Mouse (Mus musculus) CD4-positive helper T cell, adult 2 months (primary cell): ENCODE measurements around the gene Mllt11.

Experiments
- DNase-seq: peaks from one replicate; pipeline ENCODE4 v3.0.0-alpha.2; 2012; ENCODE audit warnings: low read depth, missing footprints, low spot score

Gene Mllt11

DNA sequence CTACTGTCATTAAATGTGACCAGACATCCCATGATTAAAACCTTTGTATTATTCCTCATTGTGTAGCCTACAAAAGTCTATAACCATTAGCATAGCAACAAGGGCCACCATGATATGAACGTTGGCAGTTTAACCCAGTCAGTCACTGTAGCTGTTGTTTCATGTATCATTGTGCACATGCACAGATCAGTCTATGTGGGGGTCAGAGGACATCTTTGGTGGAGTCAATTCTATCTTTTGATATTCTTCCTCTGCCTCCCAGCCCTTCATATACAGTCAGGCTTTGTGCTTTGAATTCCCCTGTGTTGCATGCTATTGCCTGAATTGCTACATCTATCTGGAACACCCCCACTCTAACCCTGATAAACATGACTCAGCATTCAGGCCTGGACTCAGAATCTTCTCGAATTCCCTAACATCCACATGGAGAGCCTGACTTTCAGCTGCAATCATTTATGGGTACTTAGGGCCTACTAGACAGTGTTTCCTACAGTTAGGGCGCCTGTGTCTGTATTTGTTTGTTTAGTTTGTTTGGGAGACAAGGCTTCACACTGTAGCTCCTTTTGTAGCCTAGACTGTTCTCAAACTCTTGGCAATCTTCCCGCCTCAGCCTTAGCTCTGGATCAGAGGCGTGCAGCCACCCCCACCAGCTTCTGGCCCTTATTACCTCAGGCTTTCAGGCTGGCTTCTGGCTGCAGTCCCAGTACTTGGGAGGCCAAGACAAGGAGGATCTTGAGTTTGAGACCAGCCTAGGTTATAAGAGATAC, 14.7 kb upstream of the Mllt11 start:
- no peak for DNase-seq

DNA sequence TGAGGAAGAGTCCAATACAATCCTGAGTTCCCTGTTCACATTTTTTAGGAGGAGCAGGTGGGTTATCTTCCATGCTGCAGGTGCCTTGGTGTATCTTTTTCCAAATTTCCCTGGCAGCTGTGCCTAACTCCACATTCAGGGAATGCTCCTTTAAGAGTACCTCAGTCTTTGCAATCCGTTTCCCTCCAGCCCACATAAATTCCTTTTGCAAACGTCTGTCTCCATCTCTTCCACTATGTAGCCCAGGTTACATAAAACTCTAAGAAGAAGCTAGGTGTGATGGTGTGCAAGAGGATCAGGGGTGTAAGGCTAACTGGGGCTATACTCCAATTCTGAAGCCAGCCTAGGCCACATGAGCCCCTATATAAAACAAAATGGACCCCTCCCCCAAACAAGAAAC, 11.1 kb upstream of the Mllt11 start:
- DNase-seq: no peak

DNA sequence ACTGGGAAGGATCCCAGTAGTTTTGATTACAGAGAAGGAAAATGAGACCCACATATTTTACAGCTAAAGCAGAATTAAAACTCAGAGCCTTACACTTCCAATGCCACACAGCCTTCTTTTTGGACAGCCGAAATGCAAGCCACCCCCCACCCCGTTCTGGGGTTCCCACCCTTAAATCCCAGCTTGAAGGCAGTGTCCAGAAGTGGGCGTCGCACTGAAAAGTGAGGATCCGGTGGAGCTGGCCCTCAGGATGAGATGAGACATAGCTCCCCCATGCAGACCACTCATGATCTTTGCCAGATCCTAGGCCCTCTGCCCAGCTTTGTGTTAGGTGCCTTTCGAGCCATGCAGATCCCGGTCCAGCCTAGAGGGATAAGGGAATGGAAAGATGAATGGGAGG, 9.5 kb upstream of the Mllt11 start, which contains the start of gene Gm128:
Gm128 (minus strand) TSS at position 101 of the 400 bp plus-strand sequence.
- no peak for DNase-seq

DNA sequence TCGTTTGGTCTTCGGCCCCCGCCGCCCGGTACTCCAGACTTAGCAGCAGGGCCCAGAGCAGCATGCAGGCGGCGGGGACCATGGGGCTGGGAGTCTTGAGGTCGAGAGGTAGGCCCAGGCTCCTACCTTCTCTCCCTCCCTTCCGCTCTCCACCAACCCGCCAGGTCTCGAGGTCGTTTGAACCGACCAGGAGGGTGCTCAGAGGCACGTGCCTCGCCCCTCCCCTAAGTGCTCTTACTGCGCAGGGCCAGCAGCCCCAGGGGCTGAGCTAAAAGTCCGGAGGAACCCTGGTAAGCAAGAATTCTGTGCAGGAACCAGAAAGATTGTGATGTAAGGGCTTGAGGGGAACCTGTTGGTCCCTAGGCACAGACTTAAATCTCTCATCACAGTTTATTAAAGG, 8.9 kb upstream of the Mllt11 start:
- no peak for DNase-seq

DNA sequence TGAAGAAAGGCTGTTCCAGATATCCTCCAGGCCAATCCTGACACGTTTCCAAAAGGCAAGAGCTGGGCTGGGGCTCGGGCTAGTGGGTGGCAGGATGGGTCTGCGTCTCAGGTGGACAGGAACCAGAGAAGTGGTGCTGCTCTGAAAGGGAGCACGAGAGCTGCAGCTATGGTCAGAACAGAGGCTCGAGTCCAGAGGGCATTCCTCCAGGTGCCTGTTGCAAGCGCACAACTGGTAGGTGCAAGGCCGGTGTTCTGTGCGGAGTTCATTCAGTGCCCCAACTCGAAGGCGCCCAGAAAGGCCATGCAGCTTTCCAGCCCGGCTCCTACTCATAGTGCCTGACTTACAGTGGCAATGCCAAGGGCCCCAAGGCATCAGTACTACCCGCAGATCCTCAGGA, 8.0 kb upstream of the Mllt11 start:
- no peak for DNase-seq

DNA sequence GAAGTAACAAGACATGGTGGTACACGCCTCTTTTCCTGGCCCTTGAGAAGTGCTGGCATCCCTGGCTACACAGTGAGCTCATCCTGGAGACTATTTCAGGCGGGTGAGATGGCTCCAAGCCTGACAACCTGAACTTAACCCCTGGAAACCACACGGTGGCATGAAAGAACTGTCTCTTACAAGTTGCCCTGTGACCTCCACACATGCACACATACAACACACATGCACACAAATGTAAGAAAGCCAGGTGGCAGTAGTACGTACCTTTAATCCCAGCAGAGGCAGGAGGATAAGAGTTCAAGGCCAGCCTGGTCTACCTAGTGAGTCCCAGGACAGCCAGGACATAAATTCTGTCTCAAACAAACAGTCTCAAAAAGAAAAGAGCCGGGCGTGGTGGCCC, 7.1 kb upstream of the Mllt11 start:
- DNase-seq: peak; percentile 33

DNA sequence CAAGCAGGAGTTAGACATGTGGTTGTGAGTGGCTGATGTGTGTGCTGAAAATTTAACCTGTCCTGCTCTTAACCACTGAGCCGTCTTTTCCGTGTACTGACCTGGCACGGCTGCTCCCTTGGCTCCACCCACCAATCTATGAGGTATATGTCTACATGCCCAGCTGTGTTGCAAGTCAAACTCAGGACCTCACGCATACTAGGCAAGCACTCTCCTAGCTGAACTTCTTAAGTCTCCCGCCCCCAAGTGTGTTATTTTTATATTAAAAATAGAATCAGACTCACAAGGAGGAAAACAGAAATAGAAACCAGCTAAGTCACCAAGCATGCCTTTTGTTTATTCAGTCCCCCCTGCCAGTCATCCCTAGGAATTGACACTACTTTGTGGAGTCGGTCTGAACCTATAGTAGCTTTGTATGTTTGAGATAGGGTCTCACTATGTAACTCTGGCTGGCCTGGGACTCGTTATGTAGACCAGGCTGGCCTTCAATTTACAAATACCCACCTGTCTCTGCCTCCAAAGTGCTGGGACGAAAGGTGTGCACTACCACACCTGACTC, 5.6 kb upstream of the Mllt11 start:
- DNase-seq: no peak

DNA sequence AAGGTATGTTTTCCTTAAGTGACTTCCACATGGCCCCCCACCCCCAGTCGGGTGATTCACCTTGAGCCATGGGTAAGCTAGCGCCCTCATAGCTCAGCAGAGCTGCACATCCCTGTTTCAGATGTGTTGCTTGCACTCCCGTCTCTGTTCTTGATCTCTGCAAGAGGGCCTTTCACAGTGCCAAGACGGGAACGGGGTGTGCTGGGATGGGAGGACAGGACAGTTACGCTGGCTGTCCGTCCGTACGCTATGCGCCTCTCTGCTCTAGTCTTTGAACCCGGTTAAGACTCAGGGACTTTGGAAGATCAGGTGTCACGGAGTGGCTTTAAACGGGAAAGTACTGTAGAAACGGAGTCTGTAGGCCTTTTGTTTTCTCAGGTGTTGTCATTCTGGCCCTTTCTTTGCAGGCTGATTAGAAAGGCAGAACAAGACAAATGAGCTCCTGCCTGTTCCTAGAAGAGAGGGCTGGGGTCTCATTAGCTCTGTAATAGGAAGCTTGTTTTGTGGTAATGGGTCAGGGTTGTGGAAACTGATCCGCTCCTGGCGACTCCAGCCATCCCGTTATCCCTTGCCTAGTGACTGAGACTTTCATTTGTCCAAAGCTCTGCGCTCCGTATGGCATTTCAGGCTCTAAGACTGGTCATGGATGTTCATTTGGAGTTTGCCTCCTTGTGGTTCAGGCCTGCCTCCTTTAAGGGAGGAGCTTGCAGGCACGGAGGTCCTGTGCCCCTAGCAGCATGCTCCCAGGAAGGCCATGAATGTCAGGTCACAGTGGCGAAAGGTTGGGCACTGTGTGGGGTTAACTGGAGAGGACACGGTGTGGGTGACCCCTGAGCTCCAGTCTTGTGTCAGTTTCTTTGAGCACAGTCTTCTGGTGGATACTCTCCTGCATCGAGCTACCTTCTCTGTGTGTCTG, 3.7 kb upstream of the Mllt11 start:
- DNase-seq: no peak

DNA sequence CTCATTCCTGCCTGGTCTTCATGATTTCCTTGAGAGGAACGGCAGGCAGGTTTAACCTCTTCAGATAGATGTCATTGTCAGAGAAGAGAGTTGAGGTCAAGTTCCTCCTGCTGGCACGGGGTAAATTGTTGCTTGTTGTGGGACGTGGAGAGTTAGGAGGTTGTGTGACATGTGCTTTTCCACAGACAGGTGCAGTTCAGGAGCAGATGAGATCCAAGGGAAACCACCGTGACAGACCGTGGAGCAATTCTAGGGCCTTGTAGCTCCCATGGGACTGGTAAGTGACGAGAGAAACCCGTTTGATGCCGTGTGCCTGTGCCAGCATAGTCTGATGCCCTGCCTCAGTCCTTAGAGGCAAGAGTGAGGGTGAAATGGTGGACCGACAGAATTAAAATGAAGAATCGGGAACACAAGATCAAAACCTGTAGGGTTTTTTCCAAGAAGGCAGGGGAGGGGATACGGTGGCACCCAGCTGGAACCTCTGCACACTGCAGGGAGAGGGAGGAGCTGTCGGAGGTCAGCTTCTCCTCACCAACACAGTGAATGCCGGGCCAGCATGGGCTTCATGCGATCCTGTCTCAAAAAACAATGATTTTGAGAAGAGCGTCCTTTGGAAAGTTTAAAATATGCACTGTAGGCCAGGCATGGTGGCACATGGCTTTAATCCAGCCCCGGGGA, 1.5 kb upstream of the Mllt11 start:
- DNase-seq: no peak

DNA sequence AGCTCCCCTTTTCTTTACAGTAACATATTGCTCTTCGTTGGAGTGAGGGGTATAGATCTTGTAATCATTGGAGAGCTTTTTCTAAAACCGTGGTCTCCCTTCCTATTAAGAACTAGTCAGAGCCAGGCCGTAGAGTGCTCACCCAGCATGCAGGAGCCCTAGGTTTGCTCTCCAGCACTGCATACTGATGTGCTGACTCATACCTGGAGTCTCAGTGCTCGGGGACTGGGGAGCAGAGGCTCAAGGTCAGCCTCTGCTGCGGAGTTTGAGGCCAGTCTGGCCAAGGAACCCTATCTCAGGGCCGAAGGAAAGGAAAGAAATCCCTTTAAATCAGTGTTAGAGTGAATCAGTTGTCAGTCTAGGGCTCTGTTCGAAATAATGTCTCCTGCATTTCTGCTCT, 800 bp upstream of the Mllt11 start:
- peak; percentile 26 for DNase-seq

DNA sequence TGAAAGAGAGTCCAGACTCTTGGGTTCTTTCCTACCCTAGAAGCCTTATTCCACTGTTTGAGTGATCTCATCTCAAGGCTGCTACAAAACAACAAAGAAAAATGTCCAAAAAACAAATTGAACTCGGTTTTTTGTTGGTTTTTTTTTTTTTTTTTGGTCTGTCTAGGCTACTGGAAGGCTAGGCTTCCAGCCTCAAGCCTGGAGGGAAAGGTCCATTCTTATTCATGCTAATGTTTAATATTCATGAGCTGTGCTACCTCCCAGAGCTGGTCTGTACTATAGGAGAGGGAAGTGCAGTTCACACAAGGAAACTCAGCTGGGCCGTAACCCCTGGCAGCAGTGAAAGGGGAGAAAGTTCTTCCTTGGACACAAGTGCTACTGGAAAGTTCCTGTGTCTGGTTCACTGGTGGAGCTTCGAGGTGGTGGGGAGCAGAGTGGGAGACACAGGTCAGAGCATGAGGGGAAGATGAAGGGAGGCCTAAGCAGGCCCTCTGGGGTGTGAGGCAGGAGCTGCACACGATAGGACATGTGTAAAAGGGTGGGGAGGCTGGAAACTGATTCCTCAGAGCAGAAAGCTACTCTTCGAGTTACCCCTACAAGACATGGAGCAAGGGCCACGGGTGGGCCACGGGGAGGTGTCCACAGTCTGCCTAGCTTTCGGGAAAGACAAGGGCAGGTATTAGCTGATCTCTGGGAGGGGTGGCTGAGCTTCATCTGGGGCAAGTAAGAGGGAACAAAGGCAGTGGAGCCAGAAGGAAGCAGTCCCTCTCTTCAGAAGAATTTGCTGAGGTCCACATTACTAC, 1.3 kb downstream of the Mllt11 start:
- DNase-seq: peak; percentile 41

DNA sequence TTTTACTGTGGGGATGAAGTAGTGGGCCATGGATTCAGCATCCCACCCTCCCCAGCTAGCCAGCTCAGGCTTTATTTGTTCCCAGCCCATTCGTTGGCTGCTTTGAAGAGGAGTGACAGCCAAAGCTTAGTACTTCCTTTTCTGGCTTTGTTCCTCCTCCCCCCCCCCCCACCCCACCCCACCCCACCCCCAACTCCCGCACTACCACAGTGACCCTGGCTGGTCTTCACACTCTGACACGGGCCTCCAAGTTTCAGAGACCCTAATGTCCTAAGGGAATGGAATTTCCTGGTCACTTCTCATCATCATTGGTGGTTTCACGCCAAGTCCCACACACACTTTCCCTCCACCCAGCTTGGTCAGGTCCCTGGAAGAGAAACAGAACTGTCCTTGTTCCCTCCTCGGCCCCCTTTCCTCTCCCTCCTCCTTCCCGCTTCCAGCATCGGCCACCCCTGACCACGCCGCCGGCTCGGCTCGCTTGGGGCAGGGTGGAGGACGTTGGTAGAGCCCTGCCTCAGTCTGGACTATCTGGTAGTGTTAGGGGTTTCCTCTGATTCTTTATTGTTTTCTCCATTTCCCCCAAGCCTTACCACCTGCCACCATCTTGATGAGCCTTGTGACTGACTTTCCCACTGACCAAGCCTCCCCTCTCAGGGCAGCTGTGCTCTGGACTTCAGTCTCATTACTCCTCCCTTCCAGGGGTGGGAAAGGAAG, 2.0 kb downstream of the Mllt11 start:
- peak; percentile 38 for DNase-seq

DNA sequence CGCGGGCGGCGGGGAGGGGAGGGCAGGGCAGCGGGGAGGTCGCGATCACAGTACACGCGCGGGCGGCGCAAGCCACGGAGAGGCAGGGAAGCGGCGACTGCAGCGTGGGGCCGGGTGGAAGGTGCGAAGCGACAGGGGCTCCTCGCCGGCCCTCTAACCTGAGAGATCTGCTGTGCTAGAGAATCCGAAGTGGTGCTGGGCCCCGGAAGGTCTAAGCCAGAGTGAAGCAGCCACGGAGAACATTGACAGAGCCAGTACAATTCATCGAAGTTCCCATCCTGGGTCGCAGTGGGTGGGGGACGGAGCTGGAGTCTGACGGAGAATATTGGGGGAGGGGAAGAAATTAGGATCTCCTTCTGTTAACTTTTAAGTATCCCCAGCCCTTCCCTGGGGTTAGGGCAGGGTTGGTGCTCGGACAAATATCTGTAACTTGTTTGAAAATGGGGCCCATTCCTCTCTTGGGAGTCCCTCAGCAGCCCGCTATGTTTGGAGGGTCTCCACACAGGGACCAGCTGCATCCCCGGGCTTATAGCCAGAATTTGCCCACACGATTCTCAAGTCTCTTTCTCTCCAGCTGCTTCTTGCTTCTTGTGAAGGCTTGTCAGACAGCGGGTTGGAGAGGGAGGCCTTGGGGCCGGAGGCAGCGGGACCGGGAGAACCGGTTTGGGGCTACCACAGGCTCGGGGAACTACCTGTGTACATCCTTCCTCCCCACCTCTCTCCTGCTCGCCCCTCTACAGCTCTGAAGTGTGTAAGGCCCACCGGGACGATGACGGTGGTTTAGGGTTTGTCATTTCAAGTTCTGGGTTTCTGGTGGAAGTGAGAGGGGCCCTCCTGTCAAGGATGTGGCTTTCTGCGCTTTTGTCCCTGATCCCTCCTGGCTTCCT, 2.8 kb downstream of the Mllt11 start:
- peak; percentile 60 for DNase-seq

DNA sequence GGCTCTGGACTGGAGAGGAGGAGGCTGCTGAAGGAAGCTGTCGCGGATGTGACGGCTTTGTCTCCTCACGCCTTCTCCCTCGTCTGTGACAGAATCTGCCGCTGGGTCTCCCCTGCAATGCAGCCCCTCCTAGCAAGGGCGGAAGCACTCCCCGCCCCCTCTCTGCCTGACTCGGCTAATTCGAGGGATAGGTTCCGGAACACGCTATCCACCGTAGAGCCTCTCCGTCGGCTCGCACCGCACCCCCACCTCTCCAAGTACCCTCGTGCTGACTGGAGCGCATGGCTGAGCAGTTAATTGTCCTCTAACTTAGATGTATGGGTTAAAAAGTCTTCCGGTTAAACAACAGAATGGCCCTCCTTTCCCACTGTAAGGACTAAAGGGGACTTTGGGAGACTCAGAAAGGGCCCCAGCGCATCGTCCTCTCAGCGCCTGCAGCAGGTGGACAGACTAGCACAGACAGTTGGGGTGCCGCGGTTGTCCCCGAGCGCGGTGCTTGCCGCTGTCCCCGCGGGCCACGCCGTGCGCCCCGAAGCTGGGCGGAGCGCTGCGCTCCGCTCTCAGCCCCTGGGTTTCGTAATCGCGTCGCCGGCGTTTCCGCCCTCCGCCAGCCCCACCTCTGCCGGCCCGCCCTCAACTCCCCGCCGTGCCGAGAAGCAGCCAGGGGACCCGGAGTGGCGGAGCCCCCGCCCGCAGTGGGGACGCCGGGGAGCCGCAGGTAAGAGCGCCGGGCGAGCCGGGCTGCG, 3.6 kb downstream of the Mllt11 start, which contains the start of gene Cdc42se1:
Cdc42se1 (plus strand) TSS at position 585 of the 746 bp plus-strand sequence.
- DNase-seq: peak; percentile 91

DNA sequence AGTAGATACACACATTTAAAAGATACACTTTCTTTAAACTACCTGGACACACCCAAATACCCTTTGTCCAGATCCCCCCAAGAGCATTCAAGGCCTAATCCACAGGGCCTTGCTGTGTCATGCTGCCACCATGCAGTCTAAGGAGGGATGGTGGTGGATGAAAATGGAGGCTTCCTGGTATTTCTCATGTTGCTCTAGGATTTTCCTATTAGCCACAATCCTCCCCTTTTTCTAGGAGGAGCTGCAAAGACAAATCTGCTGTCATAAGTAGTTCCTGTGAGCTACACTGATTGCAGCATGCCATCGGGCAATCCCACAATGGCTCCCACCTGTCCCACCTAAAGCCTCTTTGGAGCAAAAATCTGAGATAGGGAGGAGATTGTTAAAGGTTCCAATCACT, 4.8 kb downstream of the Mllt11 start:
- no peak for DNase-seq

DNA sequence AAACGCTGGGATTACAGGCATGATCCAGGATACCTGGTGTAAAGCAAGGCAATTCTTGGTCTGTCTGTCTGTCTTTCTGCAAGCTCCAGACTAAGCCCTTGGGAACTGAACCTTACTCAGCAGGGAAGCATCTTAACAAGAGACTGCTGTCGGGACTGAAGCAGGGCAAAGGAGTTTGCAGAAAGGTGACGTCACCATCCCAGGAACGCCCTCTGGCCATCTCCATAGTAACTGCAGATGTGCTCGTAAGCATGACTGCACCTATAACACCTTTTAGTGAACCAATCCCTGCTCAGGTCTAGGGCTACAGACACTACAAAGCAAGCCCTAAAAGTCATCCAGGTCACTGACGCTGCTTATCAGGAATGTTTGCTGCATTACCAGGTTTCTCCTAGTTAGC, 7.7 kb downstream of the Mllt11 start:
- no peak for DNase-seq

DNA sequence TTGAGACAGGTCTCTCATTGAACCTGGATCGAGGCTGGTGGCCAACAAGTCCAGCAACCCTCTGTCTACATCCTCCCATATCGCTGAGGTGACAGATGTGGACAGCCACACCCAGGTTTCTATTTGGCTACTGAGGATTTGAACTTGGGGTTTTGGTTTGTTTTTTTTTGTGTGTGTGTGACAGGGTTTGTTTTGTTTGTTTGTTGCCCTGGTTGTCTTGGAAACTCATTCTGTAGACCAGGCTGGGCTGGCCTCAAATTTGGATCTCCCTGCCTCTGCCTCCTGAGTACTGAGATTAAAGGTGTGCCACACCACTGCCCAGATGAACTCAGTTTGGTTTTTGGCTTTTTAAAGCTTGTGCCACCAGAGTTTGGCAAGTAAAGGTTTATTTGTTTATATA, 8.9 kb downstream of the Mllt11 start:
- peak; percentile 65 for DNase-seq

DNA sequence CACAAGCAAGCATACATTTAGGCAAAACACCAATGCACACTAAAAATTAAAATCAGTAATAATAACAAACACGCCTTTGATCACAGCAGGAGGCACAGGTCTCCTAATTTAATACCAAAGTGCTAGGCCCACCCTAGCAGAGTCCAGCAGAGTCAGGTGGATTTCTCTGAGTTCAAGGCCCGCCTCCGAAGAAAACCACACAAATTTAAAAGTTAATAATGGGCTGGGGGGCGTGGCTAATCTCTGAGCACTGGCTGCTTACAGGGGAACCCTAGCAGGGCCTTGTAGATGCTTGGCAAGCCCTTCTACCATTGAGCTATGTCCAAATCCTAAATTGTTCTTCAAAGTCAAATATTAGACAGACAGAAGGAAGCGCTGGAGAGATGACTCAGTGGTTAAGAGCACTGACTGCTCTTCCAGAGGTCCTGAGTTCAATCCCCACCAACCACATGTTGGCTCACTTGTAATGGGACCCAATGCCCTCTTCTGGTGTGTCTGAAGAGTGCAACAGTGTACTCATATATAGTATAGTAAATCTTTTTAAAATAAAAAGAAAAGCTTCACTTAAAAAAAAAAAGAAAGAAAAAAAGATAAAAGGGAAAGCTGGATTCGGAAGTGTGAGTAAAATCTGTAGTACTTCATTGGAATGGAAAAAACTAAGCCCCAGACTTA, 13.4 kb downstream of the Mllt11 start:
- DNase-seq: peak; percentile 33
